Mouse (Mus musculus) forebrain, embryonic 11.5 days (tissue): Measurements from ENCODE around the gene Ntan1. TPM values are rescaled to one million over a fixed set of nuclear protein-coding genes. Genes with fewer than 3 reads are reported as not detected.
"Not testable (repeated sequence)": the region's sequence is repeated elsewhere in the genome, so short reads cannot be mapped to it uniquely, and the experiment has no call there.

Source experiments
- ATAC-seq: fragments of 200-750 bp; cut with Nextera tagmentation; replicated peaks from 2 replicates; pipeline ENCODE4 v1.8.0; 2017; ENCODE audit warnings: moderate TSS enrichment; ENCODE audit not compliant: low FRiP score
- DNase-seq: peaks from one replicate; pipeline ENCODE4 v3.0.0-alpha.2; 2017; ENCODE audit warnings: low spot score
- H3K27ac ChIP-seq: fragments of 300-500 bp; sonication (generic); 2 replicates; pipeline ENCODE4 v1.5.1; 2014; ENCODE audit warnings: low read depth, low read length
- H3K27me3 ChIP-seq: fragments of 300-500 bp; sonication (generic); 2 replicates; pipeline ENCODE4 v1.6.1; 2014; ENCODE audit warnings: mild to moderate bottlenecking, low read length, mixed read lengths; ENCODE audit not compliant: control insufficient read depth, insufficient read depth
- H3K36me3 ChIP-seq: fragments of 300-500 bp; sonication (generic); 2 replicates; pipeline ENCODE4 v1.6.1; 2014; ENCODE audit warnings: mild to moderate bottlenecking, low read length, moderate library complexity, mixed read lengths; ENCODE audit not compliant: control insufficient read depth, insufficient read depth
- H3K4me1 ChIP-seq: fragments of 300-500 bp; sonication (generic); replicated peaks from 2 replicates; pipeline ENCODE4 v1.6.1; 2014; ENCODE audit warnings: low read length, mixed read lengths; ENCODE audit not compliant: control insufficient read depth, insufficient read depth
- H3K4me2 ChIP-seq: fragments of 300-500 bp; sonication (generic); 2 replicates; pipeline ENCODE4 v1.6.1; 2014; ENCODE audit warnings: low read depth, mild to moderate bottlenecking, low read length, moderate library complexity, mixed read lengths; ENCODE audit not compliant: severe bottlenecking
- H3K4me3 ChIP-seq: fragments of 300-500 bp; sonication (generic); 2 replicates; pipeline ENCODE4 v1.5.1; 2014; ENCODE audit warnings: low read depth, low read length
- H3K9ac ChIP-seq: fragments of 300-500 bp; sonication (generic); 2 replicates; pipeline ENCODE4 v1.6.1; 2014; ENCODE audit warnings: low read length
- H3K9me3 ChIP-seq: fragments of 300-500 bp; sonication (generic); 2 replicates; pipeline ENCODE4 v1.6.1; 2016; ENCODE audit warnings: low read length, mixed read lengths; ENCODE audit not compliant: control insufficient read depth
- WGBS: fragments of 180-500 bp; shearing (Covaris S2); extraction: QIAGEN DNeasy Blood & Tissue Kit; methylation state at CpG from one replicate; pipeline ENCODE4 v1.1.7; 2014; 5-methylcytosine and 5-hydroxymethylcytosine counted together
- polyA plus RNA-seq: library from polyadenylated mRNA; unstranded; fragments of >200 nt; fragmentation: Nextera tagmentation; extraction: Ambion mirVana; gene quantifications from 2 replicates; pipeline ENCODE4 v1.2.1, GENCODE M21; 2014

The Ntan1 gene
- polyA plus RNA-seq: 151 and 159 TPM in 2 replicates

GRCm38 (mm10) chr16:13818560-13819393 is at the start of gene Ntan1:
TSS of gene Ntan1 (plus strand) at chr16:13818845.
- Histone ChIP-seq H3K4me2 (peak within 1 kb of the TSS; percentile 53), H3K4me3 (peak within 1 kb of the TSS; percentile 52), H3K4me1 (peaks cover 5% of the 10 kb centered on the region; the same call in 1 of the 2 replicates), H3K9me3 (no peaks in the 10 kb centered on the region), H3K27me3 (no peaks in the 10 kb centered on the region), H3K36me3 (no peaks in the 10 kb centered on the region; the same call in none of the 2 replicates), H3K9ac (peak within 1 kb of the TSS; percentile 55), H3K27ac (peak within 1 kb of the TSS; percentile 95)
- ATAC-seq (peak; percentile 96), DNase-seq (peak; percentile 98)
- under 1% methylated on average over 58 of the region's 58 CpGs for WGBS

GRCm38 (mm10) chr16:13771603-13772002 is 47.0 kb upstream of the Ntan1 start:
- H3K36me3 ChIP-seq, H3K9me3 ChIP-seq, H3K4me2 ChIP-seq, H3K27me3 ChIP-seq, ATAC-seq, DNase-seq, H3K4me3 ChIP-seq, H3K27ac ChIP-seq, H3K9ac ChIP-seq, H3K4me1 ChIP-seq: not testable (repeated sequence)
- WGBS: 79% methylated on average over 4 of the region's 4 CpGs

GRCm38 (mm10) chr16:13772051-13772450 is 46.6 kb upstream of the Ntan1 start:
- not testable (repeated sequence) for H3K27ac ChIP-seq, H3K36me3 ChIP-seq, H3K4me2 ChIP-seq, H3K9ac ChIP-seq, H3K27me3 ChIP-seq, H3K9me3 ChIP-seq, H3K4me1 ChIP-seq, ATAC-seq, DNase-seq, H3K4me3 ChIP-seq
- 90% methylated on average over 5 of the region's 5 CpGs for WGBS

GRCm38 (mm10) chr16:13774011-13774410 is 44.6 kb upstream of the Ntan1 start:
- not testable (repeated sequence) for H3K9ac ChIP-seq, H3K36me3 ChIP-seq, H3K27ac ChIP-seq, H3K4me2 ChIP-seq, H3K9me3 ChIP-seq, H3K27me3 ChIP-seq, H3K4me3 ChIP-seq, ATAC-seq, DNase-seq, H3K4me1 ChIP-seq
- 93% methylated on average over 2 of the region's 2 CpGs for WGBS

- H3K9me3 ChIP-seq, DNase-seq, ATAC-seq, H3K27ac ChIP-seq, H3K4me3 ChIP-seq, H3K27me3 ChIP-seq, H3K36me3 ChIP-seq, H3K9ac ChIP-seq, H3K4me1 ChIP-seq, H3K4me2 ChIP-seq: not testable (repeated sequence)
- WGBS: 91% methylated on average over 3 of the region's 3 CpGs
Observed at GRCm38 (mm10) chr16:13774651-13775050, 44.0 kb upstream of the Ntan1 start.

GRCm38 (mm10) chr16:13780353-13781036 is 38.1 kb upstream of the Ntan1 start, which contains the start of gene Rrn3:
TSS of gene Rrn3 (plus strand) at chr16:13780708.
- H3K4me1 ChIP-seq: peaks cover 2% of the 10 kb centered on the region; the same call in 1 of the 2 replicates
- peak; percentile 98 for ATAC-seq
- under 1% methylated on average over 52 of the region's 57 CpGs for WGBS
- peak within 1 kb of the TSS; percentile 93 for H3K9ac ChIP-seq
- H3K27ac ChIP-seq: peak within 1 kb of the TSS; percentile 64
- H3K4me3 ChIP-seq: peak within 1 kb of the TSS; percentile 81
- peaks cover 8% of the 10 kb centered on the region for H3K36me3 ChIP-seq
- no peaks in the 10 kb centered on the region for H3K27me3 ChIP-seq
- no peaks in the 10 kb centered on the region; the same call in 1 of the 2 replicates for H3K9me3 ChIP-seq
- H3K4me2 ChIP-seq: peak within 1 kb of the TSS; percentile 82
- peak; percentile 91 for DNase-seq

GRCm38 (mm10) chr16:13781216-13781615 is 37.4 kb upstream of the Ntan1 start:
- H3K9me3 ChIP-seq: no peaks in the 10 kb centered on the region; the same call in 1 of the 2 replicates
- H3K36me3 ChIP-seq: peaks cover 8% of the 10 kb centered on the region
- H3K4me3 ChIP-seq: peak overlapping the region; percentile 81
- H3K9ac ChIP-seq: peak overlapping the region; percentile 93
- ATAC-seq (no peak), DNase-seq (no peak)
- 42% methylated on average over 8 of the region's 8 CpGs for WGBS
- no peak overlapping the region for H3K27ac ChIP-seq
- no peaks in the 10 kb centered on the region for H3K27me3 ChIP-seq
- peak overlapping the region; percentile 82 for H3K4me2 ChIP-seq
- peaks cover 2% of the 10 kb centered on the region; the same call in 1 of the 2 replicates for H3K4me1 ChIP-seq

- Histone ChIP-seq H3K27me3 (no peaks in the 10 kb centered on the region), H3K36me3 (peaks cover 8% of the 10 kb centered on the region), H3K4me3 (no peak overlapping the region), H3K9me3 (no peaks in the 10 kb centered on the region), H3K9ac (no peak overlapping the region), H3K27ac (no peak overlapping the region), H3K4me1 (peaks cover 2% of the 10 kb centered on the region; the same call in 1 of the 2 replicates), H3K4me2 (no peak overlapping the region)
- DNase-seq: no peak
- WGBS: 84% methylated on average over 3 of the region's 3 CpGs
- no peak for ATAC-seq
Observed at GRCm38 (mm10) chr16:13785932-13786331, 32.7 kb upstream of the Ntan1 start.
